Mouse (Mus musculus): Measurements from ENCODE around the gene Gm17467. TPM values are rescaled to one million over a fixed set of nuclear protein-coding genes. Genes with fewer than 3 reads are reported as not detected.
"Not testable (repeated sequence)": the region's sequence is repeated elsewhere in the genome, so short reads cannot be mapped to it uniquely, and the experiment has no call there.

Gene Gm17467
- total RNA-seq (2014; rRNA removed) (not detected in 2 replicates), polyA plus RNA-seq (2015; fragmentation: Nextera tagmentation; extraction: Ambion mirVana) (not detected in 2 replicates)

- not testable (repeated sequence) for ATAC-seq; H3K4me3 ChIP-seq (ENCODE audit: low read depth, low read length); H3K4me1 ChIP-seq (ENCODE audit: insufficient read depth); H3K9ac ChIP-seq; H3K27me3 ChIP-seq (ENCODE audit: insufficient read depth, low read length); H3K27ac ChIP-seq (ENCODE audit: low read depth, low read length); H3K9me3 ChIP-seq (ENCODE audit: low read length); H3K36me3 ChIP-seq (ENCODE audit: insufficient read depth); DNase-seq; H3K4me2 ChIP-seq (ENCODE audit: low read depth)
- WGBS, result no CpG with 5 or more reads among the region's 3 CpGs
These were observed at the start of gene Gm17467 for GRCm38 (mm10) chrX:123704691-123705090. Gene Gm17467 (minus strand): TSS chrX:123704791.

Other genes with a start within 250 kb of the Gm17467 start
- not detected in 2 replicates for gene Cldn34c2, start 123.1 kb downstream of the Gm17467 start, total RNA-seq (2014; rRNA removed)
- gene Cldn34c2, start 123.1 kb downstream of the Gm17467 start, polyA plus RNA-seq (2015; fragmentation: Nextera tagmentation; extraction: Ambion mirVana), result not detected in 2 replicates
- gene Cldn34c3, start 88.9 kb upstream of the Gm17467 start, total RNA-seq (2014; rRNA removed), result not detected in 2 replicates
- not detected in 2 replicates for gene Cldn34c3, start 88.9 kb upstream of the Gm17467 start, polyA plus RNA-seq (2015; fragmentation: Nextera tagmentation; extraction: Ambion mirVana)

Data from forebrain, postnatal 0 days (tissue).